ENCODE assay signal across 7 mouse cellular contexts in genomic region chr10:81082168-81082960, GRCm38 (mm10). TPM values are rescaled to one million over a fixed set of nuclear protein-coding genes. Genes with fewer than 3 reads are reported as not detected.
DNase-seq lines count a peak whose midpoint lies in the region; ATAC-seq lines count a peak whose summit lies in the region.

No protein-coding gene starts in this region.

- DNase-seq in adrenal gland, adult (ENCODE audit: inconsistent age in 2 of 2, low spot score in 1 of 2) = peak; percentile 75 to 93
- peak; percentile 76 to 89 for DNase-seq in cerebellum, postnatal 36 days
- DNase-seq in gastrocnemius, adult 8-10 months (ENCODE audit: low spot score in 2 of 2) = peak; percentile 63 to 68
- peak; percentile 88 for DNase-seq in intestine, embryonic 14.5 days (ENCODE audit: low spot score)
- peak; percentile 82 to 86 for DNase-seq in left cerebral cortex, postnatal 14 days (ENCODE audit: low spot score in 2 of 2)
- DNase-seq in mesoderm, embryonic 11.5 days (ENCODE audit: low read depth, low spot score) = peak; percentile 76
- DNase-seq in right cerebral cortex, postnatal 4 days = peak; percentile 79

- H3K9ac ChIP-seq in intestine, embryonic 14.5 days (ENCODE audit: low read length) = no peak overlapping the region

- no peak overlapping the region for H3K4me2 ChIP-seq in intestine, embryonic 14.5 days (ENCODE audit: low read length)

- no peak overlapping the region for H3K27ac ChIP-seq in intestine, embryonic 14.5 days (ENCODE audit: low read depth)

- peaks cover 59% of the 10 kb centered on the region for H3K36me3 ChIP-seq in intestine, embryonic 14.5 days (ENCODE audit: control insufficient read depth, insufficient read depth, low read length)

- H3K27me3 ChIP-seq in intestine, embryonic 14.5 days (replicated peaks; ENCODE audit: control insufficient read depth, insufficient read depth, low read length) = no peaks in the 10 kb centered on the region

- H3K4me1 ChIP-seq in intestine, embryonic 14.5 days (replicated peaks; ENCODE audit: control insufficient read depth, insufficient read depth, low read length) = no peaks in the 10 kb centered on the region

- no peak overlapping the region for H3K4me3 ChIP-seq in intestine, embryonic 14.5 days (ENCODE audit: low read depth, low read length)

- intact Hi-C loops in left cerebral cortex, postnatal 14 days (cut with DNase I) = loop anchor here (5.0 kb wide), 1 partner anchor 85 kb away; no protein-coding TSS in a partner anchor

- ATAC-seq in intestine, embryonic 14.5 days (replicated peaks; ENCODE audit: low FRiP score, low TSS enrichment, low read depth) = peak; percentile 25

- no peaks in the 10 kb centered on the region for H3K9me3 ChIP-seq in intestine, embryonic 14.5 days (ENCODE audit: control insufficient read depth, low read length)

- 76% methylated on average over 7 of the region's 7 CpGs for WGBS in intestine, embryonic 14.5 days

RNA-seq across cellular contexts. Expression of gene Thop1, which starts 12.5 kb away (rescaled TPM):
- 10 to 100 TPM; 21.7 to 24.1 (median 22.9) TPM for total RNA-seq in gastrocnemius, adult 8-10 months (2022)
- 53.2 and 54.1 TPM in 2 replicates for polyA plus RNA-seq in intestine, embryonic 14.5 days (2014; fragmentation: Nextera tagmentation; extraction: Ambion mirVana)
- 10 to 100 TPM; 51.1 to 51.2 TPM for total RNA-seq in left cerebral cortex, postnatal 14 days (2021)

RNA-seq across cellular contexts. Expression of gene Creb3l3, which starts 16.3 kb away (rescaled TPM):
- under 1 TPM in 1 of 4 experiments, not detected in 3; 0.44 TPM for total RNA-seq in gastrocnemius, adult 8-10 months (2022)
- polyA plus RNA-seq in intestine, embryonic 14.5 days (2014; fragmentation: Nextera tagmentation; extraction: Ambion mirVana) = 0.65 and 1.0 TPM in 2 replicates
- under 1 TPM; 0.15 to 0.44 TPM for total RNA-seq in left cerebral cortex, postnatal 14 days (2021)

RNA-seq across cellular contexts. Expression of gene Sgta, which starts 22.4 kb away (rescaled TPM):
- total RNA-seq in gastrocnemius, adult 8-10 months (2022) = 100 to 1,000 TPM in 3 of 4 experiments, 10 to 100 TPM in 1; 99.1 to 108 (median 105) TPM
- polyA plus RNA-seq in intestine, embryonic 14.5 days (2014; fragmentation: Nextera tagmentation; extraction: Ambion mirVana) = 171 and 181 TPM in 2 replicates
- 100 to 1,000 TPM; 178 to 186 TPM for total RNA-seq in left cerebral cortex, postnatal 14 days (2021)

RNA-seq across cellular contexts. Expression of gene Map2k2, which starts 23.4 kb away (rescaled TPM):
- 100 to 1,000 TPM; 197 to 233 (median 208) TPM for total RNA-seq in gastrocnemius, adult 8-10 months (2022)
- 174 and 185 TPM in 2 replicates for polyA plus RNA-seq in intestine, embryonic 14.5 days (2014; fragmentation: Nextera tagmentation; extraction: Ambion mirVana)
- total RNA-seq in left cerebral cortex, postnatal 14 days (2021) = 100 to 1,000 TPM; 116 to 122 TPM

RNA-seq across cellular contexts. Expression of gene Slc39a3, which starts 45.1 kb away (rescaled TPM):
- total RNA-seq in gastrocnemius, adult 8-10 months (2022) = 10 to 100 TPM; 12.9 to 15.3 (median 13.9) TPM
- polyA plus RNA-seq in intestine, embryonic 14.5 days (2014; fragmentation: Nextera tagmentation; extraction: Ambion mirVana) = 13.1 and 13.7 TPM in 2 replicates
- 10 to 100 TPM; 70.9 to 76.3 TPM for total RNA-seq in left cerebral cortex, postnatal 14 days (2021)
